32 mouse cellular contexts compared by ENCODE assay signal in genomic region chr13:107035078-107035477, GRCm38 (mm10). TPM values are rescaled to one million over a fixed set of nuclear protein-coding genes. Genes with fewer than 3 reads are reported as not detected.
A peak's percentile ranks its signal among the peaks of the same experiment; 100 is the strongest.
DNase-seq lines count a peak whose midpoint lies in the region; ATAC-seq and TF ChIP-seq lines count a peak whose summit lies in the region.
"Had no signal": no experiment of that assay in that cellular context is flagged by ENCODE, and none has a peak within 500 bp of the region (broad histone marks: within the 10 kb centered on the region; RNA-seq: fewer than 3 reads in every experiment).

No protein-coding gene starts in this region.

- 75% methylated on average over 4 of the region's 4 CpGs for WGBS in heart, embryonic 13.5 days
- WGBS in intestine, postnatal 0 days, result 60% methylated on average over 4 of the region's 4 CpGs

- H3K9me3 ChIP-seq in heart, embryonic 13.5 days, result no peaks in the 10 kb centered on the region
- H3K9me3 ChIP-seq in ES-E14 (ENCODE audit: control insufficient read depth, insufficient read depth, low read depth, low read length), result no peaks in the 10 kb centered on the region
- H3K9me3 ChIP-seq in intestine, postnatal 0 days (ENCODE audit: control insufficient read depth), result no peaks in the 10 kb centered on the region
- H3K9me3 ChIP-seq: forebrain, embryonic 10.5 days; forebrain, embryonic 15.5 days; hindbrain, embryonic 15.5 days; limb, embryonic 15.5 days; midbrain, embryonic 10.5 days; neural tube, embryonic 12.5 days had no signal

- no peak for ATAC-seq in heart, embryonic 13.5 days (ENCODE audit: extremely low read depth, insufficient number of reproducible peaks, low FRiP score, low TSS enrichment)
- no peak for ATAC-seq in intestine, postnatal 0 days
- ATAC-seq: forebrain, embryonic 15.5 days; inflammation-experienced regulatory T-cells, adult 6 months; midbrain, embryonic 16.5 days had no signal

- no peak for DNase-seq in heart, postnatal 10 days
- peak; percentile 40 for DNase-seq in 3T3-L1 (ENCODE audit: low read depth, low spot score)
- DNase-seq in ES-E14 (ENCODE audit: low read depth, low spot score), result no peak
- DNase-seq in frontal cortex, postnatal 36 days (ENCODE audit: low spot score in 2 of 2), result no peak
- no peak for DNase-seq in adrenal gland, adult 18-20 months (ENCODE audit: low spot score in 2 of 2)
- DNase-seq in cerebellum, adult 18-20 months, result no peak
- DNase-seq: adrenal gland, postnatal 10 days; cerebellum, adult 9-10 months; cerebellum, postnatal 36 days; gastrocnemius, adult 2 months; gastrocnemius, postnatal 36 days; heart, adult 18-20 months; kidney, adult 8-10 months; kidney, postnatal 4 days; left cerebral cortex, postnatal 4 days; lung, adult 2 months; lung, postnatal 10 days; spleen, adult 18-20 months; thymus, postnatal 14 days had no signal

- TF ChIP-seq CTCF in intestine, postnatal 0 days (IDR thresholded peaks at IDR 0.05; ENCODE audit: low read depth), result no peak

- in situ Hi-C loops in ES-E14 (cut with MboI; ENCODE audit: low sequenced_read_pairs in 2 of 2, unreplicated experiment in 2 of 2), result no loop called here

- H3K4me1 ChIP-seq in heart, embryonic 13.5 days, result peaks cover 37% of the 10 kb centered on the region
- peaks cover 0 to 2% of the 10 kb centered on the region in 2 experiments; a peak in 3 of 4 replicates for H3K4me1 ChIP-seq in ES-E14 (ENCODE audit: control insufficient read depth in 2 of 2, insufficient read depth in 2 of 2, low read length in 2 of 2, poor library complexity in 1 of 2)
- 0 out of 2 replicates have a peak, but pooled peaks cover 4% of the 10 kb centered on the region for H3K4me1 ChIP-seq in intestine, postnatal 0 days (replicated peaks; ENCODE audit: control insufficient read depth, insufficient read depth, low read length)
- H3K4me1 ChIP-seq: forebrain, embryonic 10.5 days; forebrain, embryonic 15.5 days; hindbrain, embryonic 15.5 days; limb, embryonic 15.5 days; midbrain, embryonic 10.5 days; neural tube, embryonic 12.5 days had no signal

- no peak overlapping the region for H3K9ac ChIP-seq in heart, embryonic 13.5 days
- H3K9ac ChIP-seq in ES-E14 (ENCODE audit: insufficient read depth, low read depth, low read length, poor library complexity, severe bottlenecking), result peak overlapping the region; percentile 86; the same call in 1 of the 2 replicates
- H3K9ac ChIP-seq in intestine, postnatal 0 days (ENCODE audit: low read depth, low read length), result no peak overlapping the region
- H3K9ac ChIP-seq: forebrain, embryonic 15.5 days; hindbrain, embryonic 15.5 days; limb, embryonic 15.5 days; neural tube, embryonic 12.5 days had no signal

- intact Hi-C loops in heart, postnatal 10 days (cut with DNase I), result no loop called here

- H3K4me3 ChIP-seq in heart, embryonic 13.5 days, result no peak overlapping the region
- peak overlapping the region; percentile 66 to 75 for H3K4me3 ChIP-seq in ES-E14 (ENCODE audit: insufficient read depth in 1 of 2, low read depth in 1 of 2, low read length in 2 of 2, poor library complexity in 1 of 2, severe bottlenecking in 1 of 2)
- no peak overlapping the region for H3K4me3 ChIP-seq in intestine, postnatal 0 days (ENCODE audit: low read depth, low read length)
- H3K4me3 ChIP-seq: forebrain, embryonic 10.5 days; forebrain, embryonic 15.5 days; gastrocnemius, adult 2 months; hindbrain, embryonic 15.5 days; limb, embryonic 15.5 days; midbrain, embryonic 10.5 days; neural tube, embryonic 12.5 days had no signal

- no peaks in the 10 kb centered on the region for H3K27me3 ChIP-seq in heart, embryonic 13.5 days (replicated peaks)
- H3K27me3 ChIP-seq in intestine, postnatal 0 days (replicated peaks; ENCODE audit: control insufficient read depth, insufficient read depth, low read length), result no peaks in the 10 kb centered on the region
- H3K27me3 ChIP-seq: forebrain, embryonic 15.5 days; hindbrain, embryonic 15.5 days; limb, embryonic 15.5 days; neural tube, embryonic 12.5 days had no signal

- H3K36me3 ChIP-seq in heart, embryonic 13.5 days, result no peaks in the 10 kb centered on the region
- no peaks in the 10 kb centered on the region; the same call in 1 of the 2 replicates for H3K36me3 ChIP-seq in ES-E14 (ENCODE audit: control insufficient read depth, insufficient read depth, low read length, poor library complexity, severe bottlenecking)
- H3K36me3 ChIP-seq in intestine, postnatal 0 days (ENCODE audit: control insufficient read depth, insufficient read depth), result no peaks in the 10 kb centered on the region
- H3K36me3 ChIP-seq: forebrain, embryonic 10.5 days; forebrain, embryonic 15.5 days; hindbrain, embryonic 15.5 days; limb, embryonic 15.5 days; midbrain, embryonic 10.5 days; neural tube, embryonic 12.5 days had no signal

- no peak overlapping the region for H3K4me2 ChIP-seq in heart, embryonic 13.5 days
- no peak overlapping the region for H3K4me2 ChIP-seq in intestine, postnatal 0 days (replicated peaks; ENCODE audit: low read depth)
- H3K4me2 ChIP-seq: forebrain, embryonic 15.5 days; heart, embryonic 11.5 days; hindbrain, embryonic 15.5 days; limb, embryonic 15.5 days; neural tube, embryonic 12.5 days had no signal

- H3K27ac ChIP-seq in heart, embryonic 13.5 days (replicated peaks), result peak overlapping the region; percentile 53; the same call in 1 of the 2 replicates
- peak overlapping the region; percentile 35; the same call in 1 of the 2 replicates for H3K27ac ChIP-seq in ES-E14 (ENCODE audit: insufficient read depth, low read depth, low read length, poor library complexity, severe bottlenecking)
- H3K27ac ChIP-seq in intestine, postnatal 0 days (ENCODE audit: low read depth, low read length), result peak overlapping the region; percentile 28; the same call in 1 of the 2 replicates
- H3K27ac ChIP-seq: forebrain, embryonic 10.5 days; forebrain, embryonic 15.5 days; gastrocnemius, adult 2 months; hindbrain, embryonic 15.5 days; kidney, postnatal 0 days; limb, embryonic 15.5 days; macrophage; midbrain, embryonic 10.5 days; neural tube, embryonic 12.5 days had no signal

TF ChIP-seq in ES-E14, 5 proteins besides CTCF, POLR2A, EP300 and RAD21:
- TF ChIP-seq ZC3H11A (IDR thresholded peaks at IDR 0.05; ENCODE audit: borderline replicate concordance, low read depth, low read length) (no peak), ZNF384 (IDR thresholded peaks at IDR 0.05; ENCODE audit: low read depth, low read length) (no peak), CHD2 (IDR thresholded peaks at IDR 0.05; ENCODE audit: low read depth, low read length) (no peak), HCFC1 (IDR thresholded peaks at IDR 0.05; ENCODE audit: borderline replicate concordance, insufficient read depth, low read length) (no peak), MAFK (IDR thresholded peaks at IDR 0.05; ENCODE audit: insufficient read depth, low read depth, low read length) (no peak)

RNA-seq across cellular contexts. Expression of gene Kif2a, which starts 13.2 kb away (rescaled TPM):
- polyA plus RNA-seq in heart, embryonic 13.5 days (2015; fragmentation: Nextera tagmentation; extraction: Ambion mirVana), result 10.1 and 13.2 TPM in 2 replicates
- 10 to 100 TPM; 38.7 to 44.9 TPM for total RNA-seq in heart, postnatal 10 days (2021)
- 19.1 and 21.9 TPM in 2 replicates for total RNA-seq in ES-E14 (2012; rRNA removed)
- polyA plus RNA-seq in intestine, postnatal 0 days (2015; fragmentation: Nextera tagmentation; extraction: Ambion mirVana), result 20.6 and 23.1 TPM in 2 replicates
- total RNA-seq in adrenal gland, adult 18-20 months (2021), result 10 to 100 TPM; 47.3 to 47.9 TPM

Comparison
In these comparisons a context has a peak if more than half of its experiments do, and no peak if none do; other contexts are left out.
1. H3K4me3 ChIP-seq: peak in ES-E14 (2 of 2); none in heart, embryonic 13.5 days (single experiment) and intestine, postnatal 0 days (single experiment).
2. Peak in every context shown above with its lines, with median percentiles within 50 percentile points of each other: H3K27ac ChIP-seq.